Mouse (Mus musculus) limb, embryonic 14.5 days (tissue): ENCODE results near the gene Gm3776. TPM values are rescaled to one million over a fixed set of nuclear protein-coding genes. Genes with fewer than 3 reads are reported as not detected.

Experiments used
- ATAC-seq: fragments of 200-750 bp; cut with Nextera tagmentation; 2 replicates; pipeline ENCODE4 v1.8.0; 2017; ENCODE audit warnings: low read depth, moderate number of reproducible peaks, moderate TSS enrichment; ENCODE audit not compliant: low FRiP score
- DNase-seq: peaks from one replicate; pipeline ENCODE4 v3.0.0-alpha.2; 2015; ENCODE audit warnings: low spot score
- H3K27ac ChIP-seq: fragments of 300-500 bp; sonication (generic); replicated peaks from 2 replicates; pipeline ENCODE4 v1.5.1; 2014; ENCODE audit warnings: low read depth, mild to moderate bottlenecking, low read length, moderate library complexity, mixed read lengths
- H3K27me3 ChIP-seq: fragments of 300-500 bp; sonication (generic); 2 replicates; pipeline ENCODE4 v1.6.1; 2014; ENCODE audit warnings: low read length, mixed read lengths; ENCODE audit not compliant: control insufficient read depth, insufficient read depth
- H3K36me3 ChIP-seq: fragments of 300-500 bp; sonication (generic); 2 replicates; pipeline ENCODE4 v1.6.1; 2014; ENCODE audit warnings: mild to moderate bottlenecking, low read length, moderate library complexity, mixed read lengths; ENCODE audit not compliant: control insufficient read depth, insufficient read depth
- H3K4me1 ChIP-seq: fragments of 300-500 bp; sonication (generic); 2 replicates; pipeline ENCODE4 v1.6.1; 2014; ENCODE audit warnings: antibody characterized with exemption, low read length, mixed read lengths; ENCODE audit not compliant: control insufficient read depth, insufficient read depth
- H3K4me2 ChIP-seq: fragments of 300-500 bp; sonication (generic); replicated peaks from 2 replicates; pipeline ENCODE4 v1.6.1; 2014; ENCODE audit warnings: low read depth, mild to moderate bottlenecking, low read length, moderate library complexity; ENCODE audit not compliant: severe bottlenecking
- H3K4me3 ChIP-seq: fragments of 300-500 bp; sonication (generic); replicated peaks from 2 replicates; pipeline ENCODE4 v1.5.1; 2014; ENCODE audit warnings: low read length
- H3K9ac ChIP-seq: fragments of 300-500 bp; sonication (generic); 2 replicates; pipeline ENCODE4 v1.6.1; 2014; ENCODE audit warnings: mild to moderate bottlenecking, low read depth, low read length, moderate library complexity; ENCODE audit not compliant: severe bottlenecking
- H3K9me3 ChIP-seq: fragments of 300-500 bp; sonication (generic); 2 replicates; pipeline ENCODE4 v1.6.1; 2016; ENCODE audit warnings: low read length; ENCODE audit not compliant: control insufficient read depth
- POLR2A ChIP-seq: fragments of 200-500 bp; IDR thresholded peaks from 2 replicates; pipeline ENCODE4 v1.8.0; 2012; ENCODE audit warnings: inconsistent platforms, mild to moderate bottlenecking, moderate library complexity, borderline replicate concordance; ENCODE audit not compliant: insufficient read depth, insufficient read length; ENCODE audit errors: extremely low read depth
- WGBS: fragments of 180-500 bp; shearing (Covaris S2); extraction: QIAGEN DNeasy Blood & Tissue Kit; methylation state at CpG from one replicate; pipeline ENCODE4 v1.1.7; 2014; 5-methylcytosine and 5-hydroxymethylcytosine counted together
- polyA plus RNA-seq, 2 experiments: library from polyadenylated mRNA; depleted of rRNA in 1 of 2; stranded (reverse) in 1 of 2; unstranded in 1 of 2; fragments of >200 nt; fragmentation: Nextera tagmentation in 1 of 2; extraction: Ambion mirVana in 1 of 2; gene quantifications; 2 replicates each; pipeline versions ENCODE4 v1.2.1 to v1.2.3; 2012 to 2014

The Gm3776 gene
- polyA plus RNA-seq, 2 experiments = 0.70 to 2.6 TPM

- no peak overlapping the region for H3K4me3 ChIP-seq
- no peak overlapping the region for H3K9ac ChIP-seq
- H3K9me3 ChIP-seq = no peaks in the 10 kb centered on the region
- peaks cover 22% of the 10 kb centered on the region for H3K36me3 ChIP-seq
- no peak for TF ChIP-seq POLR2A
- H3K4me1 ChIP-seq = no peaks in the 10 kb centered on the region
- no peak overlapping the region for H3K27ac ChIP-seq
- WGBS = 75% methylated on average over 7 of the region's 7 CpGs
- H3K27me3 ChIP-seq = no peaks in the 10 kb centered on the region
- DNase-seq = no peak
- ATAC-seq = no peak
- no peak overlapping the region for H3K4me2 ChIP-seq
These were observed 44.4 kb upstream of the Gm3776 start for GRCm38 (mm10) chr9:78212341-78213049.

- H3K4me3 ChIP-seq = no peak overlapping the region
- WGBS = 80% methylated on average over 4 of the region's 4 CpGs
These were observed 39.9 kb upstream of the Gm3776 start for GRCm38 (mm10) chr9:78217074-78217473.

GRCm38 (mm10) chr9:78222616-78223015 is 34.3 kb upstream of the Gm3776 start:
- ATAC-seq (no peak), DNase-seq (no peak)
- H3K4me2 ChIP-seq = no peak overlapping the region
- no peak overlapping the region for H3K9ac ChIP-seq
- no peak overlapping the region for H3K4me3 ChIP-seq
- H3K27me3 ChIP-seq = no peaks in the 10 kb centered on the region
- H3K27ac ChIP-seq = no peak overlapping the region
- no peaks in the 10 kb centered on the region for H3K9me3 ChIP-seq
- H3K4me1 ChIP-seq = 0 out of 2 replicates have a peak, but pooled peaks cover 3% of the 10 kb centered on the region
- 85% methylated on average over 8 of the region's 8 CpGs for WGBS
- no peak for TF ChIP-seq POLR2A
- H3K36me3 ChIP-seq = no peaks in the 10 kb centered on the region

More at GRCm38 (mm10) chr9:78217074-78217473, 39.9 kb upstream of the Gm3776 start:
- Histone ChIP-seq H3K9me3 (no peaks in the 10 kb centered on the region), H3K4me2 (no peak overlapping the region), H3K27me3 (no peaks in the 10 kb centered on the region), H3K27ac (no peak overlapping the region), H3K4me1 (no peaks in the 10 kb centered on the region), H3K9ac (no peak overlapping the region), H3K36me3 (no peaks in the 10 kb centered on the region)
- no peak for TF ChIP-seq POLR2A
- ATAC-seq (no peak), DNase-seq (no peak)

- Histone ChIP-seq H3K4me3 (no peak overlapping the region), H3K9me3 (no peaks in the 10 kb centered on the region), H3K9ac (no peak overlapping the region), H3K27me3 (no peaks in the 10 kb centered on the region), H3K4me1 (0 out of 2 replicates have a peak, but pooled peaks cover 3% of the 10 kb centered on the region), H3K4me2 (no peak overlapping the region), H3K36me3 (no peaks in the 10 kb centered on the region), H3K27ac (no peak overlapping the region)
- ATAC-seq = no peak
- DNase-seq = no peak
- TF ChIP-seq POLR2A = no peak
- 53% methylated on average over 10 of the region's 10 CpGs for WGBS
These were observed 33.6 kb upstream of the Gm3776 start for GRCm38 (mm10) chr9:78223221-78223902.

- Histone ChIP-seq H3K9me3 (no peaks in the 10 kb centered on the region), H3K9ac (no peak overlapping the region), H3K27me3 (no peaks in the 10 kb centered on the region), H3K4me3 (no peak overlapping the region), H3K4me1 (0 out of 2 replicates have a peak, but pooled peaks cover 3% of the 10 kb centered on the region), H3K4me2 (no peak overlapping the region), H3K36me3 (no peaks in the 10 kb centered on the region), H3K27ac (no peak overlapping the region)
- TF ChIP-seq POLR2A = no peak
- 76% methylated on average over 2 of the region's 2 CpGs for WGBS
- ATAC-seq (no peak), DNase-seq (no peak)
These were observed 32.5 kb upstream of the Gm3776 start for GRCm38 (mm10) chr9:78224418-78224817.
